Mouse (Mus musculus) lung, postnatal 0 days (tissue): ENCODE data around the gene Omt2a.
"Not testable (repeated sequence)": the region's sequence is repeated elsewhere in the genome, so short reads cannot be mapped to it uniquely, and the experiment has no call there.

Source experiments
- CTCF ChIP-seq: IDR thresholded peaks from 2 replicates; pipeline ENCODE4 v1.5.1; 2016; ENCODE audit warnings: antibody characterized with exemption, mild to moderate bottlenecking
- EP300 ChIP-seq: IDR thresholded peaks from 2 replicates; pipeline ENCODE4 v1.6.1; 2016; ENCODE audit warnings: antibody characterized with exemption, mild to moderate bottlenecking, control low read depth

GRCm38 (mm10) chr9:78282002-78282711 lies 32.4 kb downstream of the Omt2a start:
- TF ChIP-seq EP300, CTCF: not testable (repeated sequence)
